Mouse (Mus musculus): ENCODE data around the gene Abcg5.

DNA sequence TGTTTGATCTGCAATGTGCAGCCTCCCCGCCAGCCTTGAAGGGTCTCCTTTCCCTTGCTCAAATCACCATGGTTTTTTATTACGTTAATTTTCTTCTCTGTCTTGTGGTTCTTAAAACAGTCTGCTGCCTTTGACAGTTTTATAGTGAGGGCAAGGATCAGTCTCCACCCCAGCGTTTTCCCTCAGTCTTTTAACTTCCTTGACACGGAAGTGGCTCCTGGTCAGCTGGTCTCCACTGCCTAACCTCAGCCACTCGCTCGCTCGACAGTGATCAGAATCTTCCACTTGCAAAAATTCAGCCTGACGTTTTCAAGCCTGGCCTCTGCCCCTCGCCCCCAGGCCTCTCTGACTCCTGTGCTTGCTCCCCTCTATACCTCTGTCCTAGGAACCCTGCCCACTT, 17.1 kb downstream of the Abcg5 start:
- no peak for TF ChIP-seq CTCF (IDR thresholded peaks at IDR 0.05; ENCODE audit: low read depth, low read length)
- TF ChIP-seq POLR2A (IDR thresholded peaks at IDR 0.05; ENCODE audit: borderline replicate concordance, low read depth, low read length), result no peak
